Mouse (Mus musculus) lung, embryonic 14.5 days (tissue): ENCODE results near the gene Slc41a2. TPM values are rescaled to one million over a fixed set of nuclear protein-coding genes. Genes with fewer than 3 reads are reported as not detected.
A peak's percentile ranks its signal among the peaks of the same experiment; 100 is the strongest.

ENCODE experiments used
- ATAC-seq: fragments of 200-750 bp; cut with Nextera tagmentation; 2 replicates; pipeline ENCODE4 v1.8.0; 2017; ENCODE audit warnings: mild to moderate bottlenecking, moderate TSS enrichment, moderate library complexity; ENCODE audit not compliant: insufficient read depth
- DNase-seq: peaks from one replicate; pipeline ENCODE4 v3.0.0-alpha.2; 2015
- H3K27ac ChIP-seq: fragments of 300-500 bp; sonication (generic); 2 replicates; pipeline ENCODE4 v1.5.1; 2014; ENCODE audit warnings: low read depth, mild to moderate bottlenecking, moderate library complexity
- H3K27me3 ChIP-seq: fragments of 300-500 bp; sonication (generic); 2 replicates; pipeline ENCODE4 v1.6.1; 2014; ENCODE audit warnings: low read length, control low read depth; ENCODE audit not compliant: insufficient read depth
- H3K36me3 ChIP-seq: fragments of 300-500 bp; sonication (generic); 2 replicates; pipeline ENCODE4 v1.6.1; 2014; ENCODE audit warnings: control low read depth; ENCODE audit not compliant: insufficient read depth
- H3K4me1 ChIP-seq: fragments of 300-500 bp; sonication (generic); 2 replicates; pipeline ENCODE4 v1.6.1; 2014; ENCODE audit warnings: antibody characterized with exemption, control low read depth; ENCODE audit not compliant: insufficient read depth
- H3K4me2 ChIP-seq: fragments of 300-500 bp; sonication (generic); 2 replicates; pipeline ENCODE4 v1.6.1; 2014; ENCODE audit warnings: mild to moderate bottlenecking
- H3K4me3 ChIP-seq: fragments of 300-500 bp; sonication (generic); 2 replicates; pipeline ENCODE4 v1.5.1; 2014; ENCODE audit warnings: low read depth, low read length
- H3K9ac ChIP-seq: fragments of 300-500 bp; sonication (generic); 2 replicates; pipeline ENCODE4 v1.6.1; 2014
- H3K9me3 ChIP-seq: fragments of 300-500 bp; sonication (generic); 2 replicates; pipeline ENCODE4 v1.6.1; 2016; ENCODE audit warnings: low read depth, low read length, control low read depth
- CTCF ChIP-seq: IDR thresholded peaks from 2 replicates; pipeline ENCODE4 v1.5.1; 2016; ENCODE audit warnings: antibody characterized with exemption, low read depth
- WGBS: fragments of 180-500 bp; shearing (Covaris S2); extraction: QIAGEN DNeasy Blood & Tissue Kit; methylation state at CpG from one replicate; pipeline ENCODE4 v1.1.7; 2014; 5-methylcytosine and 5-hydroxymethylcytosine counted together
- polyA plus RNA-seq: library from polyadenylated mRNA; unstranded; fragments of >200 nt; fragmentation: Nextera tagmentation; extraction: Ambion mirVana; gene quantifications from 2 replicates; pipeline ENCODE4 v1.2.1, GENCODE M21; 2014

Slc41a2 gene
- polyA plus RNA-seq, 1 experiment from 2014 or later = 0.46 TPM

GRCm38 (mm10) chr10:83202906-83203702 lies 134.6 kb downstream of the Slc41a2 start:
- H3K36me3 ChIP-seq = no peaks in the 10 kb centered on the region
- no peak overlapping the region for H3K27ac ChIP-seq
- H3K9ac ChIP-seq = no peak overlapping the region
- DNase-seq (no peak), ATAC-seq (no peak)
- no peak overlapping the region for H3K4me3 ChIP-seq
- no peaks in the 10 kb centered on the region for H3K9me3 ChIP-seq
- no peak for TF ChIP-seq CTCF
- no peaks in the 10 kb centered on the region for H3K4me1 ChIP-seq
- no peaks in the 10 kb centered on the region for H3K27me3 ChIP-seq
- no peak overlapping the region for H3K4me2 ChIP-seq
- WGBS = 75% methylated on average over 14 of the region's 14 CpGs

- no peak for ATAC-seq
- Histone ChIP-seq H3K36me3 (no peaks in the 10 kb centered on the region), H3K9ac (no peak overlapping the region), H3K9me3 (no peaks in the 10 kb centered on the region), H3K27ac (no peak overlapping the region), H3K4me2 (no peak overlapping the region), H3K27me3 (no peaks in the 10 kb centered on the region), H3K4me3 (no peak overlapping the region), H3K4me1 (no peaks in the 10 kb centered on the region)
- WGBS = 86% methylated on average over 7 of the region's 7 CpGs
- no peak for DNase-seq
- no peak for TF ChIP-seq CTCF
Measured at GRCm38 (mm10) chr10:83201525-83201924, 136.2 kb downstream of the Slc41a2 start.

GRCm38 (mm10) chr10:83199290-83199689 lies 138.4 kb downstream of the Slc41a2 start:
- no peak overlapping the region for H3K27ac ChIP-seq
- no peak overlapping the region for H3K9ac ChIP-seq
- H3K36me3 ChIP-seq = no peaks in the 10 kb centered on the region
- ATAC-seq (no peak), DNase-seq (no peak)
- H3K4me3 ChIP-seq = no peak overlapping the region
- no peaks in the 10 kb centered on the region for H3K4me1 ChIP-seq
- WGBS = 69% methylated on average over 9 of the region's 9 CpGs
- H3K4me2 ChIP-seq = no peak overlapping the region
- no peaks in the 10 kb centered on the region for H3K9me3 ChIP-seq
- H3K27me3 ChIP-seq = no peaks in the 10 kb centered on the region
- no peak for TF ChIP-seq CTCF

- H3K27ac ChIP-seq = no peak overlapping the region
- H3K9me3 ChIP-seq = no peaks in the 10 kb centered on the region
- no peaks in the 10 kb centered on the region for H3K27me3 ChIP-seq
- TF ChIP-seq CTCF = no peak
- no peaks in the 10 kb centered on the region for H3K36me3 ChIP-seq
- no peaks in the 10 kb centered on the region for H3K4me1 ChIP-seq
- ATAC-seq (no peak), DNase-seq (no peak)
- H3K9ac ChIP-seq = no peak overlapping the region
- no peak overlapping the region for H3K4me3 ChIP-seq
- WGBS = 59% methylated on average over 5 of the region's 5 CpGs
- no peak overlapping the region for H3K4me2 ChIP-seq
Measured at GRCm38 (mm10) chr10:83198692-83199091, 139.0 kb downstream of the Slc41a2 start.

- Histone ChIP-seq H3K27ac (no peak overlapping the region), H3K36me3 (no peaks in the 10 kb centered on the region), H3K4me3 (no peak overlapping the region), H3K27me3 (no peaks in the 10 kb centered on the region), H3K9me3 (no peaks in the 10 kb centered on the region), H3K4me1 (no peaks in the 10 kb centered on the region), H3K9ac (no peak overlapping the region), H3K4me2 (no peak overlapping the region)
- ATAC-seq (no peak), DNase-seq (peak; percentile 79)
- TF ChIP-seq CTCF = peak; percentile 78
- WGBS = 50% methylated on average over 11 of the region's 11 CpGs
Measured at GRCm38 (mm10) chr10:83197690-83198336, 139.9 kb downstream of the Slc41a2 start.

- Histone ChIP-seq H3K4me2 (no peak overlapping the region), H3K4me1 (no peaks in the 10 kb centered on the region), H3K36me3 (no peaks in the 10 kb centered on the region), H3K9ac (no peak overlapping the region), H3K27me3 (no peaks in the 10 kb centered on the region), H3K4me3 (no peak overlapping the region), H3K9me3 (no peaks in the 10 kb centered on the region), H3K27ac (no peak overlapping the region)
- no peak for TF ChIP-seq CTCF
- no peak for ATAC-seq
- DNase-seq = no peak
- WGBS = 65% methylated on average over 6 of the region's 6 CpGs
Measured at GRCm38 (mm10) chr10:83191982-83192381, 145.7 kb downstream of the Slc41a2 start.

GRCm38 (mm10) chr10:83191476-83191875 lies 146.2 kb downstream of the Slc41a2 start:
- H3K4me2 ChIP-seq = no peak overlapping the region
- TF ChIP-seq CTCF = no peak
- no peak for ATAC-seq
- 95% methylated on average over 17 of the region's 17 CpGs for WGBS
- no peak overlapping the region for H3K27ac ChIP-seq
- no peaks in the 10 kb centered on the region for H3K9me3 ChIP-seq
- H3K4me1 ChIP-seq = no peaks in the 10 kb centered on the region
- H3K27me3 ChIP-seq = no peaks in the 10 kb centered on the region
- H3K36me3 ChIP-seq = no peaks in the 10 kb centered on the region
- no peak overlapping the region for H3K4me3 ChIP-seq
- H3K9ac ChIP-seq = no peak overlapping the region
- no peak for DNase-seq
